Mouse (Mus musculus): ENCODE results near the gene Ppard.

The Ppard gene

GRCm38 (mm10) chr17:28223561-28224391, 8.7 kb upstream of the Ppard start:
- DNase-seq (ENCODE audit: low read depth in 1 of 2, low spot score in 2 of 2) = peak; percentile 49 to 61

DNA sequence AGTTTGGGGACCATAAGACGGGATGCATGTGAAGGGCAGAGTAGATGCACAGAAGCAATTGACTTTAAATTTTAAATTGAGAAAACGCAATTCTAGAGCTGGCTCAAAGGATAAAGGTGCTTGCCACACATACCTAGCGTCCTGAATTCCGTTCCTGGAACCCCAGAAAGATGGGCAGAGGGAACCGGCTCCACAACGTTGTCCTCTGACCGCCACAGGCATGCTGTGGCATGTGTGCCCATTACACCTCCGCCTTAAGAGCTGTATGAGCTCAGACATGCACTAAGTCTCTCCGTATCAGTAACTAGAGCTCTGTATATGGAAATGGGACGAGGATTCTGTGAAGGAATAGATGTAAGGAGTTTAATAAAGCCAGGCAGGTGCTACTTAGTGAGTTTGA, 7.9 kb upstream of the Ppard start:
- DNase-seq (ENCODE audit: low read depth in 1 of 2, low spot score in 2 of 2) = no peak

GRCm38 (mm10) chr17:28226014-28226413, 6.5 kb upstream of the Ppard start:
- DNase-seq (ENCODE audit: low read depth in 1 of 2, low spot score in 2 of 2) = peak; percentile 56 to 76

GRCm38 (mm10) chr17:28230486-28230885, 2.0 kb upstream of the Ppard start:
- DNase-seq (ENCODE audit: low read depth in 1 of 2, low spot score in 2 of 2) = no peak

DNA sequence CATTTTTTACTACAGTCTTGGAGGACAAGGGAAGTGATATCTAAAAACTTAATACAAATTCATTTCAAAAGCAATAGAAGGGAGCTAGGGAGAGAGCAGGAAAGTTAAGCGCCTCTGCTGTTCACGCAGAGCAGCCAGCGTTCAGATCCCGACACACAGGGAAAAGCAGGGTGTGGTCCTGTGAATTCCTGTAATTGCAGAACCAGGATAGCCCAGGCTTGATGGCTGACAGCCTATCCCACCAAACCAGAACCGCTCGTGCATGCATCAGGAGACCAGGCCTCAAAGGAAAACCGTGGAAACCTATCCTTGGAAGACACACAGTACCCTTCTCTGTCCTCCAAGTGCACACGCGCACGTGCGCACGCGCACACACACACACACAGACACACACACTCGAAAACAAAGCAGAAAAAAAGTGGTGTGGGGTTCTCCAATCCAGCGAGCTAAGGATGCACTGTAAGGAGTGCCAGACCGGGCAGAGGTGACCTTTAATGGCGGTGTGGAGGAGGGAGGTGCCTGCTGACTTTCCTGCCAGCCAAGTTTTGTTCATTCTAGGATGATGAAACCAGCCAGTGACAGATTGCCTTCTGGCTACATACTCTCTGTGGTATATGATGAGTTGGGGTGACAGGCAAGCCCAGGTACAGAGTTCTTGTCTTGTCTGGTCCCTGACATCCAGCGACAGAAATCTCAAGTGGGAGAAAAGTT, 1.3 kb upstream of the Ppard start:
- no peak for DNase-seq (ENCODE audit: low read depth in 1 of 2, low spot score in 2 of 2)

DNA sequence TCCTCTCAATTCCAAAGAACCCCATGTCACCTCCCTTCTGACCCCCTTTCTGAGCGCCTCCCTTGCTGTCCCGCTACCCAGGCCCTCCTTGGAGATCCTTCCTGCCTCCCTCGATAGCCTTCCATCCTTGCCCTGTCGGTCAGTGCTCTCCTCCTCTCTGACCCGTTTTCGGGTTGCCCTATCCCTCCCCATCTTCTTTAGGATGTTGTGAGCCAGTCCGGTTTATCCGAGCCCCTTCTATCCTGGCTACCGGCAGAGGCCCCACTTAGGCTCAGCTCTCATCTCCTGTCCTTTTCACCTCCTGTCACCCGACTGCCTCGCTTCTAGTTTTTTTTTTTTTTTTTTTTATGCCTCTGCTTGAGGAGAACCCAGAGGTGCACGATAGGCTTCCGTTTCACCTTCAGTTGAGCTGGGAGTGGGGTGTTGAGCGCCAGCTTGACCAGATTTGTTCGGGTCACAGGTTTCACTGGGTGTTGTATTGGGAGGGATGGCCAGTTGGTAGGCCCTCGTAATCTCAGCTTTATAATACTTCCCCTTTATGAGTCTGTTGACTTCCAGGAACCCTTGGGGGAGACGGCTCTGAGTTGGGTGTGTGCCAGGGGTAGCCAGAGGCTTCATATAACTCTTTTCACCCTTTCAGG, 711 bp downstream of the Ppard start:
- peak in 1 of 2 experiments; percentile 64 for DNase-seq (ENCODE audit: low read depth in 1 of 2, low spot score in 2 of 2)

- no peak for DNase-seq (ENCODE audit: low read depth in 1 of 2, low spot score in 2 of 2)
These were observed 2.1 kb downstream of the Ppard start for GRCm38 (mm10) chr17:28234641-28235040.

DNA sequence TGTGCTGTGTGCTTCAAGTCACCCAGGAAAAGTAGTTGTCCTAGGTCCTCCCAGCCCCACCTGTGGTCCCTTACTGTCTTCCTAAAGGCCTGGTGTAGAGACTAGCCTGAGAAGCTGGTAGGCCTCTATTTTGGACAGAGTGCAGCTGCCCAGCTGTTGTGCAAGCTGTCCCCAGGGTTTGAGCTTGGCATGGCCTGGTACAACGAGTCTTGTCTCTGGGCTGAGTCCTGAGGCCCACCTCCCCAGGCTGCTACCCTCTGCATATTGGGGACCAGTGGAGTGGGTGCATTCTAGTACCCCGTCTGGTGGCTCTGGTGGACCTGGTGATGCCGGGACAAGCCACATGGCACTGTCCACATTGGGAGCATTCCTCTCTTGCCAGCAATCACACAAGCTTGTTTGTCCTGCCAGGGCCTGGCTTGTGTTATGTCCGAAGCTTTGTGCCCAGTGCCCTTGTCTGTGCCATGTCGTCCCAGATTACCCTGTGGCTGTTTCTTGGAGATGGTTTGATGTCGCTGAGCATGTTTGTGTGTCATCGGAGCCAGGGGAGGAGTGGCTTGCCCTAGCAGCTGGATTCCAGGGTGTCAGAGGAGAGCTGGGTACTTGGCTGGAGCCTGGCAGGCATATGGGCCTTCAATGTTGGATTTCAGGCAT, 3.6 kb downstream of the Ppard start:
- DNase-seq (ENCODE audit: low read depth in 1 of 2, low spot score in 2 of 2) = no peak

DNA sequence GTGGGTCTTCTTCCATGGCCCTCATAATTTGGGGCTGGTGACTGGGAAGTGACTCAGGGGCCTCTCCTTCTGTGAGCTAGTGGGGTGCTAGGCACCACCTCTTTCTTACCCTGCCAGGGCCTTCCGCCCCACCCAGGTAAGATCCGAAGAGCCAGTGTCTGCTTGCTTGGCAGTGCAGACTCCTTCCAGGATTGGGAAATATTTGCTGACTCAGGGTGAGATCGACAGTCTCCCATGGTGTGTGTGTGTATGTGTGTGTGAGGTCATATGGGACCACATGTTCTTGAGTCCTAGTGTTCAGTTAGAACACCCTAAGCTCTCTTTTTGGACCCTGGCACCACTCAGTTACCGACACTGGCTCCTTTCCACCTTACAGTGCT, 4.1 kb downstream of the Ppard start:
- DNase-seq (ENCODE audit: low read depth in 1 of 2, low spot score in 2 of 2) = no peak

DNA sequence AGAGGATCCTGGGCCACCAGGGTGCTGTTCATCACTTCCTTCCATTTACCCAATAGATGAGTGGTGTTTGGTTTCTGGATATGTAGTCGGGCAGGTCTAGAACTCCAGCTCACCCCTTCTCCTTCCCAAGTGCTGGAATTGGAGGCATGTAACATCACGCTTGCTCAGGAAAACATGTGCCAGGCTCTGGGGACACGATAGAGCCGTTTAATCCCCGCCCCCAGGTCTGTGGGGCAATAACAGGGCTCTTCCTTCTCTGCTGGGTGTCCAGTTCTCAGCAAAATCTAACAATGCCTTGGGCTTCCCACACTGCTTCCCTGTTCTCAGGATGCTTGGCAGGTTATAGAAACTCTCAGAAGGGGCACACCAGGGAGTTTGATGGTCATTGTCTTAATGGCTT, 4.9 kb downstream of the Ppard start:
- DNase-seq (ENCODE audit: low read depth in 1 of 2, low spot score in 2 of 2) = no peak

- no peak for DNase-seq (ENCODE audit: low read depth in 1 of 2, low spot score in 2 of 2)
These were observed 5.4 kb downstream of the Ppard start for GRCm38 (mm10) chr17:28237874-28238273.

DNA sequence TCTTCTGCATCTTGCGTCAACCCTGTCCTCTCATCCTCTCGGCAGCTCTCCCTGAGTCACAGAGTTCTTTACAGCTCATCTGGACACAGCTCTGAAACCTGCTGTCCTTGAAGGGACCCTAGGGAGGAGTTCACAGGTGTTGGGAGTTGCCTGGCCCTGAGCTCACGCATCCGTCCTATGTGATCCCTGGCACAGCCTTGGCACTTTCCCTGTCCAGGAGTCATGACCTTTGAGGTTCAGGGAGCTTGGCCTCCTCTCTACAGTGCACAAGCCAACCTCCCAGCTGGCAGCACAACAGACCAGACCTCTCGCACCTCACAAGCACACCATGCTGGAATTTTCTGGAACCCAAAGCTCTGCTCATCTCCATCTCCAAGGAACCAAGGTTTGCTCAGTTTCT, 8.3 kb downstream of the Ppard start:
- no peak for DNase-seq (ENCODE audit: low read depth in 1 of 2, low spot score in 2 of 2)

DNA sequence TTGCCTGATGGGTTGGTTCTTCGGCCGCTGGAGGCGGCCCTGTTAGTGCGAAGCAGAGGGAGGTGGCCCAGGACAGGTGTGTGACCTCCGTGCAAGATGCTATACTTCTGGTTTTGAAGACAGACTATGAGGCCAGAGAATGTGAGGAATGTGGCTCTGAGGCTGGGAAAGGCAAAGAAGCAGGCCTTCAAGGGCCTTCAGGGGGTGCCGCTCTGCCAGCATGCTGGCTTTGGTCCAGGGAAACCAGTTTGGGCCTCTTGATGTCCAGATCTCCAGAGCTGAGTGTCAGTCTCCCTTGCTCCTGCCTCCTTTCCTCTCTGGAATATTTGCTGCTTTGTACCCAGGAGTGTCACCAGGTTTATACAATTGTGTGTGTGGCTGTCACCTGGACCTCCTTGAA, 9.8 kb downstream of the Ppard start:
- DNase-seq (ENCODE audit: low read depth in 1 of 2, low spot score in 2 of 2) = no peak

DNA sequence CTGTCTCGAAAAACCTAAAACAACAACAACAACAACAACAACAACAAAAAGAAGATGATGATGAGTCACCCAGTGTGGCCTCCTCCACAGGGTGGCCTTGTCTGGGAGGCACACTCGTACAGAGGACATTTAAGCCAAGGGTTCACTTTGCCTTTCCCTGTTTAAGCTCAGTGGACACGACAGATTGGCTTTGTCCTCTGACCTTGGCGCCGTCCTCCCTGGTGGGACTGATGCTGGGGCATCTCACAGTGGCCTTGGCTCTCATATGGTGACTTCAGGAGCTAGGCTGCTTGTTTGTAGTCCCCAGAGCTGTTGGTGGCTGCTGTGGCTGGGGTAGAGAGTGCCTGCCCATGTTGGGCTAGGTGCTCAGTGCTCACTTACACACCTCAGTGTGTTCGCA, 11.7 kb downstream of the Ppard start:
- DNase-seq (ENCODE audit: low read depth in 1 of 2, low spot score in 2 of 2) = no peak

DNA sequence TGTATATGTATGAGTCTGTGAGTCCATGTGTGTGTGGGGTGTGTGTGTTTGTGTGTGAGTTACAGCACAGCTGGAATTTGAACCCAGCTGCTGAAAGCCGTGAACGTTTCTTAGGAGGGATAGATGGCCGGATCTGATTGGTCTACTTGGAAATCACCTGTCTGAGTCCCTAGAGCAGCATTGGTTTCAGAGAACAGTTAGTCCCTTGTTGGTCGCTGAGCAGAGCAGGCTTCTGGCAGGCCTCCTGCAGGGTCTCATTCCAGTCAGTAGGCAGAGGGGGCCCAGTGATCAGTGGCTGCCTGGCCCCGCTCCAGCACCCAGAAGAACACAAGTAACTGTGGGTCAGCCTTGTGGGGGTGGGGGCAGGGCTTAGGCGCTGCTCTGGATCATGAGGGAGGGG, 12.2 kb downstream of the Ppard start:
- DNase-seq (ENCODE audit: low read depth in 1 of 2, low spot score in 2 of 2) = no peak

DNA sequence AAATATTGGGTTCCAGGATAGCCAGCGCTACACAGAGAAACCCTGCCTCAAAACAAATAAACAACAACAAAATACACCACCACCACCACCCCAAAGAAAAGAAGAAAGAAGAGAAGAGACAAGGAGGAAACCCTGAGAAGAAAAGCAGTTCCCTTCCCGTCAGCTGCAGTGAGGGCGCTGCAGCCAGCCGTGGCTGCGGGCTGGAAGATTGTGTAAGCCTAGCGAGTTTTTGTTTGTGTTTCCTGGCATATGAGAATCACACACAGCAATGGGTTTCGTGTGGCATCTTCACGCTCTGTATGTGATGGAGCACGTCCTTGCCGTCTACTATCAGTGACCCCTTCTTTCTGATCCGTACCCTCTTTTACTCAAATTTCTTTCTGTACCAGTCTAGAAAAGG, 14.1 kb downstream of the Ppard start:
- DNase-seq (ENCODE audit: low read depth in 1 of 2, low spot score in 2 of 2) = no peak

- DNase-seq (ENCODE audit: low read depth in 1 of 2, low spot score in 2 of 2) = peak; percentile 35 to 50
These were observed 15.1 kb downstream of the Ppard start for GRCm38 (mm10) chr17:28247613-28248012.

- DNase-seq (ENCODE audit: low read depth in 1 of 2, low spot score in 2 of 2) = no peak
These were observed 16.6 kb downstream of the Ppard start for GRCm38 (mm10) chr17:28249062-28249461.

GRCm38 (mm10) chr17:28251579-28252280, 19.2 kb downstream of the Ppard start:
- DNase-seq (ENCODE audit: low read depth in 1 of 2, low spot score in 2 of 2) = no peak

GRCm38 (mm10) chr17:28252281-28252648, 19.8 kb downstream of the Ppard start:
- no peak for DNase-seq (ENCODE audit: low read depth in 1 of 2, low spot score in 2 of 2)

- DNase-seq (ENCODE audit: low read depth in 1 of 2, low spot score in 2 of 2) = no peak
These were observed 20.7 kb downstream of the Ppard start for GRCm38 (mm10) chr17:28253216-28253615.

Data from monocyte, adult 2 months (primary cell).